Mouse (Mus musculus) left cerebral cortex, adult 9 months (tissue): ENCODE results near the gene Serping1.
A peak's percentile ranks its signal among the peaks of the same experiment; 100 is the strongest.
"Not testable (repeated sequence)": the region's sequence is repeated elsewhere in the genome, so short reads cannot be mapped to it uniquely, and the experiment has no call there.

Experiments
- DNase-seq, 2 experiments: peaks; one replicate each; pipeline ENCODE4 v3.0.0; 2022; ENCODE audit warnings: low spot score in 2 of 2

The Serping1 gene

GRCm38 (mm10) chr2:84738271-84738911, 36.9 kb downstream of the Serping1 start:
- DNase-seq: no peak

DNA sequence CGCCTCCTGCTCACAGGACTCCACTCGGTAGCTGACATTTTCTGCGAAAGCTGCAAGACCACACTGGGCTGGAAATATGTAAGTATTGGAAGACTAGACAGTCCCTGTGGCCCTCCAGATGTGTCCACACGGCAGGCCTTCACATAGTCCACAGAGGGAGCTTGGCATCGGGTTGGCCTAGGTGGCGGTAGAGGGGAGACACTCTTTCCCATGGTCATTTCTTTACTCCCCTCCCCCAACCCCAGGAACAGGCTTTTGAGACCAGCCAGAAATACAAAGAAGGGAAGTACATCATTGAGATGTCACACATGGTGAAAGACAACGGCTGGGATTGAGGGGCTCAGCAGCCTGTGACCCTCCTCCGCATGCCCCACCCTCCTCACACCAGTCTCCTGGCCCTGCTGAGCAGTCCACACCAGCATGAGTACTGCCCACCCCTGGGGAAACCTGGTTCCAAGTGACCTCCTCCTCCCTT, 37.8 kb downstream of the Serping1 start:
- DNase-seq: no peak

- no peak for DNase-seq
Observed at GRCm38 (mm10) chr2:84736312-84737161, 38.7 kb downstream of the Serping1 start.

GRCm38 (mm10) chr2:84735346-84735920, 39.8 kb downstream of the Serping1 start:
- DNase-seq: no peak

DNA sequence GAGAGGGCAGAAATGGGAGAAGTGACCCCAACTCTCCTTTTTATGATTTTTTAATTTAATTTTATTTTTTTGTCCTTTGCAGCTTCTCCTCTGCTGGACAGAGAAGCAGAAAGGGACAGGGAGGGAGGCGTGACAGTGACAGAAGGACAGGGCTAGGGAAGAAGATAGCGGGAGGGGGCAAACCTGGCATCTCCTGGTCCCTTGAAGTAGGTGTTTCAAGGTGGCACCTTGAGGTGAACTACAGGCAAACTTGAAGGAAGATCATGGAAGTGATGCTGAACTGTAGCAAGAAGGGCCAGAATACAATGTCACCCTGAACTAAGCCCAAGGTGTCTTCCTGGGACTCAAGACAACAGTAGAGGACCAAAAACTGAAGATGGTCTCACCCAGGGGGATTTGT, 40.3 kb downstream of the Serping1 start:
- no peak for DNase-seq

GRCm38 (mm10) chr2:84734351-84734864, 40.8 kb downstream of the Serping1 start:
- no peak for DNase-seq

- peak in 1 of 2 experiments; percentile 75 for DNase-seq
Observed at GRCm38 (mm10) chr2:84733579-84734300, 41.5 kb downstream of the Serping1 start, which contains the start of gene Ypel4. Gene Ypel4 (plus strand): TSS chr2:84734058.

- DNase-seq: no peak
Observed at GRCm38 (mm10) chr2:84732394-84732793, 42.9 kb downstream of the Serping1 start.

GRCm38 (mm10) chr2:84731206-84731605, 44.0 kb downstream of the Serping1 start:
- DNase-seq: no peak

GRCm38 (mm10) chr2:84728191-84728590, 47.1 kb downstream of the Serping1 start:
- not testable (repeated sequence) for DNase-seq

DNA sequence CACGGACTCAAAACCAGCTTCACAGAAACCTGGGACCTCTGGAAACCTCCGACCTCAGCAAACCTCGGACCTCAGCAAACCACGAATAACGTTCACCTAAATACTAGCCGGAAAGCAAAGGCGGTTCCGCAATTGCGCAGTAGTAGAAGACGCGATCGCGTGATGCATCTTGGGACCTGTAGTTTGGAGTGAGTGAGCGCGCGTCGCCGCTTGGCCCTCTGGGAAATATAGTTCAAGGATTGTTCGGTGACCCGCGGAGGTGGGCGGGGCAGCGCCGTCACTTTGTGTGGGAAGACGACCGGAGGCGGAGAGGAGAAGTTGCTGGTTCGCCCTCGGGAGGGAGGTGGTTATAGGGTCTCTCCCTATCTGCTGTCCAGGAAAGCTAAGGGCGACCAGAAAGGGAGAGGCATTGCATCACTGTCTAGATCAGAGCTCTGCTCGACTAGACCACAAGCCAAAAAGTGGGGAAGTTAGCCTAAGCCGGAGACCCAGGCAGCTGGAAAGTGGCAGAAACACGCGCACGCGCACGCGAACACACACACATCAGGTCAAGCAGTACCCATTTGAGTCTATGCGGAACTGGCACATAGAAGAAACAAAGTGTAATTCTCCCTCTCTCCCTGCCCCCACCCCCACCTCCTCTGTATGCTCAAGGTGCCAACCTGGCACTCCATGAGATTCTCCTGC, 47.9 kb downstream of the Serping1 start, which contains the start of gene Clp1:
Gene Clp1 (minus strand): TSS at position 179 of the 687 bp plus-strand sequence.
- peak; percentile 88 to 98 for DNase-seq

DNA sequence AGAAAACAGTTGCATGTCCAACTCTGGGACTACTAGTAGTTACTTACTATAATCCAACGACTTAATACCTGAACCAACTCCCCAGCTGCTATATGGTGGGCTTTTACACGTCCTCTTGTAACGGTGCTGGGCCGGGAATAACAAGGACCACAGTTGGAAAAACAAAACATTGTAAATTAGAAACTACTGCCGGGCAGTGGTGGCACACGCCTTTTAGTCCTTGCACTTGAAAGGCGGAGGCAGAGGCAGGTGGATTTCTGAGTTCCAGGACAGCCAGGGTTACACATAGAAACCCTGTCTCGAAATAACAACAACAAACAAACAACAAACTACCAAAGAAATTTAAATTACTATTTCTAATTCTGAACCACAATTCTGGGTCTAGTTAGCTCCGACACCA, 48.5 kb downstream of the Serping1 start:
- DNase-seq: no peak

DNA sequence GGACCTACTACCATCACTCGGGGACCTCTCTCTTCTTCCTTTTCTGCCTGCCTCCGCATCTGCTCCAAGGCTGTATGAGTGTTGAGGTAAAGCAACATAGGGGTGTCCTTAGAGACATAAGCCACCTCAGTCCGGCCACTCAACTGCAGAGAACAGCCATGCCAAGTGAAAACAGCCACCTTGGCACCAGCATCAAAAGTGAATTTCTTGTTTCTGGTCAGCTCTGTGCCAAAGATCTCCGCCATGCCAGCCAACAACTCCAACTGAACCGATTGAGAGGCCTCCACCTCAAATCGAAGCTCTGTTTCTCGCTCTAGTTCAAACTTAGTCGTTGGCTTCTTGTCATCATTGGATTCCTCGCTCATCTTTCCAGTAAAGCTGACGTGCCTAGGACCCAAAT, 49.5 kb downstream of the Serping1 start:
- DNase-seq: no peak

DNA sequence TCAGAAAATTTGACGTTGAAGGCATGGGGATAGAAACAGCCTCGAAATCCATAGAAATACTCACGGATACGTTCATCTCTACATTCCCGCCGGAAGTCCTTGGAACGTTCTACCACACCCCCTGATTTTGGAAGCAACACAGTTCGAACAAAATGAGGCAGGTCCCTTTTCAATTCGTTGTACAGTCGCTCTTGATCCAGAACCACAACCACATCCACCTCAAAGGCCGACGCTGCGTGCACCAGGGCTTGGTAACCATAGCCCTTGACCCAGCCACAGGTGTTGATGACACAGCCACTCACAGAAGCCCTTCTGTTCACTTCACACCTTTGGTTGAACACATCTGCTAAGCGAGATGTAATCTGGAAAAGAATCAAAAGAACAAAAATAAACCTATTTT, 51.4 kb downstream of the Serping1 start:
- DNase-seq: no peak

GRCm38 (mm10) chr2:84721182-84721581, 54.1 kb downstream of the Serping1 start:
- DNase-seq: no peak

DNA sequence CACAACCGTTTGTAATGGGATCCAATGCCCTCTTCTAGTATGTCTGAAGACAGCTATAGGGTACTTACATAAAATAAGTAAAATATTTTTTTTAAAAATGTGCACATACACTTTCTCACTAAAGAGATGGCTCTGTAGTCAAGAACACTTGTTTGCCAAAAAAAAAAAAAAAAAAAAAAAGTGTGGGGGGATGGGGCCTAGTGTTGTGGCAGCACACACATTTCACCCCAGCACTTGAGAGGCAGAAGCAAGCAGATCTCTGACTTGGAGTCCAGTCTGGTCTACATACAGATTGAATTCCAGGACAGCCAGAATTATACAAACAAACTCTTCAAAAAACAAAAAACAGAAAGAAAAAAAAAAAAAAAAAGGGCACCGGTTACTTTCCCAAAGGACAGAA, 54.5 kb downstream of the Serping1 start:
- no peak for DNase-seq

DNA sequence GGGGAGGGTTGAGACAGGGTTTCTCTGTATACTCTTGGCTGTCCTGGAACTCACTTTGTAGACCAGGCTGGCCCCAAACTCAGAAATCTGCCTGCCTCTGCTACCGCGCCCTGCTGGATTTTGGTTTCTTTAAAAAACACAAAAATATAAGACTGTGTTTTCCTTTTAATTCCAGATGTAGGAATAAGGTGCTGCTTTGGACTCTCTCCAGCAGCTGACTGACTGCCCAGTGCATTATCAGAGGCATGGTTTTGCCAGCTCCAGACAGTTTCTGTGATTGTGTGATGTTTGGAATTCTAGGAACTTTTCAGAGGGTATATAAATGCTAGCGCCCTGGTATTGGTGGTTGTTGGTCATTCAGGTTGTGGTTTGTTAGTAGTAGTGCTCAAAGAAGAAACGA, 57.9 kb downstream of the Serping1 start:
- DNase-seq: no peak

GRCm38 (mm10) chr2:84716423-84717355, 58.6 kb downstream of the Serping1 start:
- no peak for DNase-seq

DNA sequence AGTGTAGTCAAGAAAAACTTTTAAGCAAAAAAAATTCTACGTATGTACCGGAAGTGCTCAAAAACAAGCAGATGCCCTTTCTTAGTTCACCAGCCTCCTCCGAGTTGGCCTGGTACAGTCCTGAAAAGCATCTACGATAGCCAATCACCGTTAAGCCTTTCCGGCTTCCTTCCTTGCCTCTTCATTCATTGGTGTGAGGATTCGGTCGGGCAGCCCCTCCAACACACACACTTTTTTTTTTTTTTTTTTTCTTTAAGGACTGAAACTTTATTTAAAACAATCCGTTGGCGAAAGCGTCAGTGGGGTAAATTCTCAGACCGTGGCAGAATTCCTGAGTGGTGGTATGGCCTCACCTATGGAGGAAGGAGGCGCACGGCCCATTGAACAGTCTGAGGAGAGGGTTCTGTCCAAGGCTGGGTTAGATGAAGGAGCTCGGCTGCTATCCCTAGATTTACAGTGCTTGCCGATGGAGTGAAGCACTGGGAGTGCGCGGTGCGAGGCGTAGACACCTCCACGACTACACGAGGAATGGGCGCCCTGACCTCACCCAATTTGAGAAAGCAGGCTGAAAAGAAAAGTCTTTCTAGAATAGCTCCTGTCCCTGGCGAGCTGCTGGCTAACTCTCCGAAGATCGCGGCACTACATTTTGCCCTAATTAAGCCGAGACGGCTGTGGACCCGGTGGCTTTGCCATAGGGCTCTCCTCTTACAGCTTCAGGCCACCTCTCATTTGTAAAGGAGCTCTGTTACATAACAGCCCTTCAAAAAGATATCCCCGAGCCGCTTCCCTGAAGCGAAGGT, 59.5 kb downstream of the Serping1 start:
- peak; percentile 72 to 95 for DNase-seq
